Mouse (Mus musculus) hindbrain, embryonic 15.5 days (tissue): ENCODE data around the gene Bmp7. TPM values are rescaled to one million over a fixed set of nuclear protein-coding genes. Genes with fewer than 3 reads are reported as not detected.

ENCODE experiments used
- ATAC-seq: fragments of 200-750 bp; cut with Nextera tagmentation; 2 replicates; pipeline ENCODE4 v1.8.0; 2017; ENCODE audit warnings: low read depth, moderate number of reproducible peaks, moderate TSS enrichment; ENCODE audit not compliant: low FRiP score
- H3K27ac ChIP-seq: fragments of 300-500 bp; sonication (generic); replicated peaks from 2 replicates; pipeline ENCODE4 v1.5.1; 2015; ENCODE audit warnings: mild to moderate bottlenecking, inconsistent platforms
- H3K27me3 ChIP-seq: fragments of 300-500 bp; sonication (generic); 2 replicates; pipeline ENCODE4 v1.6.1; 2015; ENCODE audit warnings: control low read depth, inconsistent platforms
- H3K36me3 ChIP-seq: fragments of 300-500 bp; sonication (generic); 2 replicates; pipeline ENCODE4 v1.6.1; 2015; ENCODE audit warnings: control low read depth, inconsistent platforms
- H3K4me1 ChIP-seq: fragments of 300-500 bp; sonication (generic); replicated peaks from 2 replicates; pipeline ENCODE4 v1.6.1; 2015; ENCODE audit warnings: control low read depth, inconsistent platforms
- H3K4me2 ChIP-seq: fragments of 300-500 bp; sonication (generic); 2 replicates; pipeline ENCODE4 v1.6.1; 2015; ENCODE audit warnings: moderate library complexity, mild to moderate bottlenecking, inconsistent platforms
- H3K4me3 ChIP-seq: fragments of 300-500 bp; sonication (generic); 2 replicates; pipeline ENCODE4 v1.5.1; 2015; ENCODE audit warnings: mild to moderate bottlenecking, inconsistent platforms
- H3K9ac ChIP-seq: fragments of 300-500 bp; sonication (generic); 2 replicates; pipeline ENCODE4 v1.6.1; 2015; ENCODE audit warnings: inconsistent platforms
- H3K9me3 ChIP-seq: fragments of 300-500 bp; sonication (generic); 2 replicates; pipeline ENCODE4 v1.6.1; 2016; ENCODE audit warnings: control low read depth, inconsistent platforms
- WGBS: fragments of 180-500 bp; shearing (Covaris S2); methylation state at CpG from one replicate; pipeline ENCODE4 v1.1.7; 2015; 5-methylcytosine and 5-hydroxymethylcytosine counted together
- polyA plus RNA-seq: library from polyadenylated mRNA; unstranded; fragments of >200 nt; fragmentation: Nextera tagmentation; extraction: Ambion mirVana; gene quantifications from 2 replicates; pipeline ENCODE4 v1.2.1, GENCODE M21; 2015

The Bmp7 gene
- polyA plus RNA-seq, 1 experiment from 2014 or later, result 16.6 TPM

GRCm38 (mm10) chr2:172927643-172928042, 12.5 kb downstream of the Bmp7 start:
- Histone ChIP-seq H3K4me1 (no peaks in the 10 kb centered on the region), H3K27me3 (peaks cover 7% of the 10 kb centered on the region; the same call in 1 of the 2 replicates), H3K9me3 (no peaks in the 10 kb centered on the region), H3K36me3 (no peaks in the 10 kb centered on the region), H3K4me3 (no peak overlapping the region), H3K9ac (no peak overlapping the region), H3K4me2 (no peak overlapping the region), H3K27ac (no peak overlapping the region)
- no peak for ATAC-seq
- 88% methylated on average over 5 of the region's 5 CpGs for WGBS

DNA sequence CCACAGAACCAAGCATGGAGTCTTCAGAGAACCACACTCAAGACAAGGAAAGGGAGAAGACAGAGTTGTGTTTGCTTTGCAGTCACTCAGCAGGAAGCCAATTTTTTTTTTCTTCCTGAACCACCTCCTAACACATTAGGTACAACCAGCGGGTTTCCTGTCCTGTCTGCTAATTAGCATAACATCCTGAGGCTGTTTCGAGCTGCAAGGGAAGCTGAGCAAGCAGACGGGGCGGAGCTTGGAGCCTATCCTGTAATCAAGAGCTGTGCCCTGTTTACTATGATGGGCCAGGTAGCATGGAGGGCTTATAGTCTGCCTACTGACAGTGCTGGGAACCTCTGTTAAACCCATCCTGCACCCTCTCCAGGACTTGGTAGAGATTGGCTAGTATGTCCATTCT, 13.8 kb downstream of the Bmp7 start:
- Histone ChIP-seq H3K27ac (no peak overlapping the region), H3K4me3 (no peak overlapping the region), H3K9me3 (no peaks in the 10 kb centered on the region), H3K4me1 (no peaks in the 10 kb centered on the region), H3K9ac (no peak overlapping the region), H3K4me2 (no peak overlapping the region), H3K27me3 (peaks cover 4% of the 10 kb centered on the region; the same call in 1 of the 2 replicates), H3K36me3 (no peaks in the 10 kb centered on the region)
- ATAC-seq, result no peak
- WGBS, result 72% methylated on average over 4 of the region's 4 CpGs

DNA sequence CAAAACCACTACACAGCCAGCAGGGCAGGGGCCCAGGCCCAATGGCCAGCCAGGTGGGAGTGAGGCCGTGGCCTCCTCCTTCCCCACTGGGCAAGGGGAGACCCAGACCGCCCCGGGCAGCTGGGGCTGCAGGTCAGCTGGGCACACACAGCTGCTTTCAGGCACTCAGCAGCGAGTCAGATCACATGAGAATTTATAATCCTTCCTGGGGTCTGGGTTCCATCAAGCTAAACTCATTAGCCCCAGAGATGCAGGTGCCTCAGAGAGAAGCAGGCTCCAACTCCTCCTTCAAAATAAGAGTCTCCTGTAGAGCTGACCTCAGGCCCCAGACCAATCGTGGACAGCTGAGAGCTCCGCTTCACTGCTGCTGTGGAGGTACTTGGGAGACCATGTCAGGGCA, 15.2 kb downstream of the Bmp7 start:
- Histone ChIP-seq H3K9ac (no peak overlapping the region), H3K4me2 (no peak overlapping the region), H3K9me3 (no peaks in the 10 kb centered on the region), H3K27ac (no peak overlapping the region), H3K4me1 (no peaks in the 10 kb centered on the region), H3K4me3 (no peak overlapping the region), H3K36me3 (no peaks in the 10 kb centered on the region), H3K27me3 (no peaks in the 10 kb centered on the region)
- no peak for ATAC-seq
- 53% methylated on average over 6 of the region's 6 CpGs for WGBS

- ATAC-seq, result no peak
- Histone ChIP-seq H3K4me2 (no peak overlapping the region), H3K27me3 (no peaks in the 10 kb centered on the region), H3K4me3 (no peak overlapping the region), H3K9me3 (no peaks in the 10 kb centered on the region), H3K4me1 (no peaks in the 10 kb centered on the region), H3K9ac (no peak overlapping the region), H3K27ac (no peak overlapping the region), H3K36me3 (no peaks in the 10 kb centered on the region)
- WGBS, result 79% methylated on average over 7 of the region's 7 CpGs
Measured at GRCm38 (mm10) chr2:172923198-172923597, 16.9 kb downstream of the Bmp7 start.

- Histone ChIP-seq H3K4me1 (no peaks in the 10 kb centered on the region), H3K9ac (no peak overlapping the region), H3K27ac (no peak overlapping the region), H3K4me2 (no peak overlapping the region), H3K4me3 (no peak overlapping the region), H3K9me3 (no peaks in the 10 kb centered on the region), H3K27me3 (no peaks in the 10 kb centered on the region), H3K36me3 (no peaks in the 10 kb centered on the region)
- 77% methylated on average over 5 of the region's 5 CpGs for WGBS
- no peak for ATAC-seq
Measured at GRCm38 (mm10) chr2:172922597-172922996, 17.5 kb downstream of the Bmp7 start.

GRCm38 (mm10) chr2:172914018-172914417, 26.1 kb downstream of the Bmp7 start:
- H3K27me3 ChIP-seq, result no peaks in the 10 kb centered on the region
- 82% methylated on average over 14 of the region's 14 CpGs for WGBS
- H3K4me1 ChIP-seq, result peaks cover 8% of the 10 kb centered on the region; the same call in 1 of the 2 replicates
- H3K27ac ChIP-seq, result no peak overlapping the region
- H3K36me3 ChIP-seq, result no peaks in the 10 kb centered on the region
- no peak overlapping the region for H3K9ac ChIP-seq
- H3K4me2 ChIP-seq, result no peak overlapping the region
- H3K4me3 ChIP-seq, result no peak overlapping the region
- no peaks in the 10 kb centered on the region for H3K9me3 ChIP-seq
- ATAC-seq, result no peak

DNA sequence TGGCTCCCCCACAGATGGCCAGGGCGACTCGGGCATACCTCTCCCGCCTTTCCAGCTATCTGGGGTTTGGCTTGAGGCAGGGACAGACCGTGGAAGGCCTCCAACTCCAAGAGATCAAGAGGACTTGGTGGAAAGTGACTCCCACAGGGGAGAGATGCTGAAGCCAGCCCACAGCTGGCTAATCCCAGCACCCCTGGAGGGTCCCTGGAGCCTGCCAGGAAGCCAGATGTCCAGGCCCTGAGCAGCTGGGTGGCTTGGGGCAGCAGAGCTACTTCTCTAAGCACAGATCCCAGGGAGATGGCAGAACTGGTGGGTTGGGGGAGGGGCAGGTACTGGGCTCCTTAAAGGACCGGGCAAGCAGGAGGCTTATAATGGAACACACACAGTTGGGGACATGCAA, 28.4 kb downstream of the Bmp7 start:
- no peak overlapping the region for H3K9ac ChIP-seq
- 42% methylated on average over 5 of the region's 5 CpGs for WGBS
- H3K4me3 ChIP-seq, result no peak overlapping the region
- peaks cover 9% of the 10 kb centered on the region for H3K4me1 ChIP-seq
- no peak for ATAC-seq
- no peaks in the 10 kb centered on the region for H3K9me3 ChIP-seq
- no peak overlapping the region for H3K4me2 ChIP-seq
- no peaks in the 10 kb centered on the region for H3K27me3 ChIP-seq
- no peaks in the 10 kb centered on the region for H3K36me3 ChIP-seq
- no peak overlapping the region for H3K27ac ChIP-seq

DNA sequence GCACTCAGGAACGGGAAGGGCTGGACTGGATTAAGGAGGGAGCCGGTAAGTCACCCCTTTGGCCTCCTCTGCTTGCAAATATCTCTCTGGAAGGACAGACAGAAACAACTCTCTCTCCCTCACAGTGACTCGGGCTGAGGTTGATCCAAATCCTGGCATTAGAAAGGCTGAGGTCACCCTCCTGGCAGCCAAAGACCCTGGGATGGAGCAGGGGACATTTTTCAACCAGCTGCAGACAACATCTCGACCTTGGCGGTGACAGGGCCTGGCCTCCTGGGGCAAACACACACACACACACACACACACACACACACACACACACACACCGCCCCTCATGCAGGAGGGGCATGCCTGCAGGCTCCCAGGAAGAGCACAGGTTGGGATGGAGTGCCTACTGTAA, 29.0 kb downstream of the Bmp7 start:
- 71% methylated on average over 6 of the region's 6 CpGs for WGBS
- H3K4me1 ChIP-seq, result peaks cover 9% of the 10 kb centered on the region
- no peaks in the 10 kb centered on the region for H3K27me3 ChIP-seq
- H3K9ac ChIP-seq, result no peak overlapping the region
- H3K4me3 ChIP-seq, result no peak overlapping the region
- no peak overlapping the region for H3K27ac ChIP-seq
- no peak overlapping the region for H3K4me2 ChIP-seq
- H3K9me3 ChIP-seq, result no peaks in the 10 kb centered on the region
- no peak for ATAC-seq
- no peaks in the 10 kb centered on the region for H3K36me3 ChIP-seq

- H3K4me3 ChIP-seq, result no peak overlapping the region
- WGBS, result 42% methylated on average over 6 of the region's 6 CpGs
- no peak overlapping the region for H3K27ac ChIP-seq
- H3K36me3 ChIP-seq, result no peaks in the 10 kb centered on the region
- peak; percentile 52; the same call in 1 of the 2 replicates for ATAC-seq
- H3K9me3 ChIP-seq, result no peaks in the 10 kb centered on the region
- peaks cover 9% of the 10 kb centered on the region for H3K4me1 ChIP-seq
- H3K27me3 ChIP-seq, result no peaks in the 10 kb centered on the region
- no peak overlapping the region for H3K4me2 ChIP-seq
- H3K9ac ChIP-seq, result no peak overlapping the region
Measured at GRCm38 (mm10) chr2:172909463-172909862, 30.7 kb downstream of the Bmp7 start.

GRCm38 (mm10) chr2:172906146-172906545, 34.0 kb downstream of the Bmp7 start:
- H3K9ac ChIP-seq, result no peak overlapping the region
- ATAC-seq, result no peak
- 77% methylated on average over 9 of the region's 9 CpGs for WGBS

DNA sequence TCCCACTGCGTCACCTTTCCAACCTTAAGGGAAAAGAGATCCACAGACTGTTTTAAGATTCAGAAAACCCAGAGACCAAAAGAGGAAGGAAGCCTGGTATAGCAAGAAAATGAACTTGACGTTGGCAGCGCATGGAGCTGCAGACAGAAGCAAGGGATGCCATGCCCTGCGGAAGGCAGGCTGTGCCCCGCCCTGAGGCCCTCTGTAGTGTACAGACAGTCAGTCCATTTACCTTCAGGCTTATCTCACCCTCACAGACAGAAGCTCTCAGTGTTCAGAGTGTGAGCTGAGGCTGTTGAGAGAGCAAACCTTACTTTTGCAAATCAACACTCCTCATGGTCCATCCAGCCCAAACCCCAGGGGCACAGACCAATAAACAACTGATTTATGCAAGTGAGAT, 35.1 kb downstream of the Bmp7 start:
- H3K27ac ChIP-seq, result no peak overlapping the region
- no peak overlapping the region for H3K9ac ChIP-seq
- 91% methylated on average over 5 of the region's 5 CpGs for WGBS
- H3K27me3 ChIP-seq, result no peaks in the 10 kb centered on the region
- H3K4me2 ChIP-seq, result no peak overlapping the region
- H3K36me3 ChIP-seq, result no peaks in the 10 kb centered on the region
- no peak for ATAC-seq
- no peaks in the 10 kb centered on the region for H3K9me3 ChIP-seq
- H3K4me3 ChIP-seq, result no peak overlapping the region
- H3K4me1 ChIP-seq, result peaks cover 5% of the 10 kb centered on the region

More at GRCm38 (mm10) chr2:172906146-172906545, 34.0 kb downstream of the Bmp7 start:
- Histone ChIP-seq H3K27me3 (no peaks in the 10 kb centered on the region), H3K9me3 (no peaks in the 10 kb centered on the region), H3K4me1 (peaks cover 5% of the 10 kb centered on the region), H3K4me3 (no peak overlapping the region), H3K36me3 (no peaks in the 10 kb centered on the region), H3K27ac (no peak overlapping the region), H3K4me2 (no peak overlapping the region)

GRCm38 (mm10) chr2:172904614-172905013, 35.5 kb downstream of the Bmp7 start:
- H3K27ac ChIP-seq, result no peak overlapping the region
- no peak overlapping the region for H3K4me2 ChIP-seq
- no peak for ATAC-seq
- H3K27me3 ChIP-seq, result no peaks in the 10 kb centered on the region
- H3K4me3 ChIP-seq, result no peak overlapping the region
- H3K36me3 ChIP-seq, result no peaks in the 10 kb centered on the region
- no peak overlapping the region for H3K9ac ChIP-seq
- no peaks in the 10 kb centered on the region for H3K9me3 ChIP-seq
- 83% methylated on average over 6 of the region's 6 CpGs for WGBS
- H3K4me1 ChIP-seq, result peaks cover 5% of the 10 kb centered on the region

DNA sequence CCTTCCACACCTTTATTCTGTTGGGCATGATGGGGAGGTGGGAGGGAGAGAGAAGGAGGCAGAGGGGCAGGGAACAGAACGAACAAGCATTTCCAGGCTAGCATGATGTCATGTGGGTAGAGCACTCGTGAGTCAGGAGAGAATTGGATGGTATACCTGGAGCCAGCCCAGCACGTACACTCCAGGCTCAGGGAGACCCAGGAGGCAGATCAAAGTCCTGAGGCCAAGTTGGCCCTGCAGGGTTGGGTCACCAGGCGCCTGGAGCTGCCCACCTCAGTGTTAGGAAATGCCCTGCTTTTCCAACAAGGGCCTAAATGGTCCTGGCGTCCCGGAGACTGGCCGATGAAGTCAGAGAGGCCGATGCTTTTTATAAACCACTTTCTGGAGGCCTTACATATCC, 36.6 kb downstream of the Bmp7 start:
- Histone ChIP-seq H3K9me3 (no peaks in the 10 kb centered on the region), H3K27ac (no peak overlapping the region), H3K4me1 (no peaks in the 10 kb centered on the region; the same call in 1 of the 2 replicates), H3K4me2 (no peak overlapping the region), H3K36me3 (no peaks in the 10 kb centered on the region), H3K4me3 (no peak overlapping the region), H3K9ac (no peak overlapping the region), H3K27me3 (no peaks in the 10 kb centered on the region)
- ATAC-seq, result no peak
- 89% methylated on average over 8 of the region's 8 CpGs for WGBS
